Mouse (Mus musculus) liver, adult 2 months (tissue): ENCODE measurements around the gene Ccdc87.

Source experiments
- CTCF ChIP-seq: fragments of 200-500 bp; IDR thresholded peaks from 2 replicates; pipeline ENCODE4 v1.5.1; 2011; ENCODE audit warnings: low read depth, low read length, control low read depth
- POLR2A ChIP-seq: fragments of 200-500 bp; IDR thresholded peaks from 2 replicates; pipeline ENCODE4 v1.6.1; 2011; ENCODE audit warnings: low read length, control low read depth; ENCODE audit not compliant: insufficient read depth; ENCODE audit errors: extremely low read depth

DNA sequence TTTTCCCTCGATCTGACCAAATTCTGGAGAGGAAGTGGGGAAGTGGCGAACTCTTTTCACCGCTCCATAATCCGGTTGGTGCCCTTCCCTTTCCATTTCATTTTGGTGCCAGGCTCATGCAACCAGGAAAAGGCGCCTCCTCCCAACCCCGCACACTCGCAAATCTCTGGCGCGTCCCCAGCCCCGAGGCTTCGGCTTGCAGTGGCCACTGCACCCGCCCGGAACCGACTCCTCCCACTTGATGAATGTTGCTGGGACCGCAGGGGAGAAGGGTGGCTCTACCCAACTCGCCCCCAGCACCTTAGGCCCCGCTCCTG, 28.5 kb upstream of the Ccdc87 start:
- no peak for TF ChIP-seq CTCF
- 0 out of 2 replicates have a peak, but pooled peaks have one; percentile 18 for TF ChIP-seq POLR2A
